Mouse (Mus musculus) bone marrow macrophage, adult 2 months (primary cell): ENCODE measurements at regions not wholly inside any gene's neighbourhood (a gene's known extent, or its start where the extent isn't known, plus 50 kb on each side); places are given as distances from the start of the nearest gene placed in this dataset.

Experiments used
- CTCF ChIP-seq: IDR thresholded peaks from 2 replicates; pipeline ENCODE4 v1.5.1; 2012; ENCODE audit warnings: low read depth, mild to moderate bottlenecking, low read length, moderate library complexity
- POLR2A ChIP-seq: IDR thresholded peaks from 2 replicates; pipeline ENCODE4 v1.6.1; 2012; ENCODE audit warnings: mild to moderate bottlenecking, low read depth, low read length, borderline replicate concordance

DNA sequence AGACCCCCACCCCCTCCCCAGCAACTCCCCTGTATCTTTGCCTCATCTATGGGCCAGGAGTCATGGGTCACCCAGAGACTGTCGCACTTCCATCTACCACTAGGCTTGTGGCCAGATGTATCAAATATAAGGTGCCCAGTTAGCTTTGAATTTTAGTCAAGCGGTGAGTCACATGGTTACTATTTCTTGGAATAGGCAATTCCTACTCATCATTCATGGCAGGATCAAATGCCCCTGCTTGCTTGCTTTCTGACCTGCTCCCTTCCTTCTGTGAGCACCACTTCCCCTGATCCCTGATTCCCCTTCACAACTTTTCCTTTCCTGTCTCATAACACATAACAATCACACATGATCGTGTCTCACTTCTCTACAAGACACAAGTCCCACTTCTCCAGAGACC, 288.2 kb upstream of the Jarid2 start:
- TF ChIP-seq CTCF (no peak), POLR2A (no peak)
